Mouse (Mus musculus) layer of hippocampus, adult 2 months (tissue): ENCODE measurements at regions not wholly inside any gene's neighbourhood (a gene's known extent, or its start where the extent isn't known, plus 50 kb on each side); places are given as distances from the start of the nearest gene placed in this dataset.

ENCODE experiments used
- DNase-seq, 2 experiments: peaks; one replicate each; pipeline ENCODE4 v3.0.0; 2022; ENCODE audit warnings: low spot score in 2 of 2
- H3K27ac ChIP-seq: fragments of 200-600 bp; 2 replicates; pipeline ENCODE4 v1.8.1; 2022
- H3K4me3 ChIP-seq: fragments of 200-600 bp; 2 replicates; pipeline ENCODE4 v1.8.1; 2022; ENCODE audit warnings: mild to moderate bottlenecking
- CTCF ChIP-seq: fragments of 200-600 bp; conservative IDR thresholded peaks from 2 replicates; pipeline ENCODE4 v1.8.1; 2022; ENCODE audit warnings: antibody characterized with exemption, mild to moderate bottlenecking, moderate library complexity

- Histone ChIP-seq H3K27ac (no peak overlapping the region), H3K4me3 (no peak overlapping the region)
- TF ChIP-seq CTCF = no peak
- no peak for DNase-seq
Measured at GRCm38 (mm10) chr15:56813876-56814275, 663.5 kb downstream of the Slc22a22 start.

GRCm38 (mm10) chr15:56810151-56810550, 667.3 kb downstream of the Slc22a22 start:
- no peak overlapping the region for H3K4me3 ChIP-seq
- H3K27ac ChIP-seq = no peak overlapping the region
- TF ChIP-seq CTCF = no peak
- DNase-seq = no peak

GRCm38 (mm10) chr15:56807611-56808010, 669.8 kb downstream of the Slc22a22 start:
- H3K4me3 ChIP-seq = no peak overlapping the region
- H3K27ac ChIP-seq = no peak overlapping the region
- DNase-seq = no peak
- TF ChIP-seq CTCF = no peak

- Histone ChIP-seq H3K27ac (no peak overlapping the region), H3K4me3 (no peak overlapping the region)
- no peak for TF ChIP-seq CTCF
- no peak for DNase-seq
Measured at GRCm38 (mm10) chr15:56801933-56802332, 675.5 kb downstream of the Slc22a22 start.

- H3K27ac ChIP-seq = no peak overlapping the region
- no peak for DNase-seq
- no peak for TF ChIP-seq CTCF
- no peak overlapping the region for H3K4me3 ChIP-seq
Measured at GRCm38 (mm10) chr15:56775431-56775830, 702.0 kb downstream of the Slc22a22 start.

- no peak overlapping the region for H3K27ac ChIP-seq
- TF ChIP-seq CTCF = no peak
- H3K4me3 ChIP-seq = no peak overlapping the region
- no peak for DNase-seq
Measured at GRCm38 (mm10) chr15:56774648-56775393, 702.6 kb downstream of the Slc22a22 start.

- Histone ChIP-seq H3K4me3 (no peak overlapping the region), H3K27ac (no peak overlapping the region)
- TF ChIP-seq CTCF = no peak
- peak in 1 of 2 experiments; percentile 1 for DNase-seq
Measured at GRCm38 (mm10) chr15:56766356-56766755, 711.1 kb downstream of the Slc22a22 start.

GRCm38 (mm10) chr15:56764957-56765482, 712.4 kb downstream of the Slc22a22 start:
- no peak for DNase-seq
- no peak for TF ChIP-seq CTCF

GRCm38 (mm10) chr15:56764019-56764418, 713.4 kb downstream of the Slc22a22 start:
- TF ChIP-seq CTCF = no peak
- no peak for DNase-seq
- H3K27ac ChIP-seq = no peak overlapping the region
- H3K4me3 ChIP-seq = no peak overlapping the region

More at GRCm38 (mm10) chr15:56764957-56765482, 712.4 kb downstream of the Slc22a22 start:
- H3K4me3 ChIP-seq = no peak overlapping the region
- H3K27ac ChIP-seq = no peak overlapping the region

- no peak for TF ChIP-seq CTCF
- DNase-seq = no peak
- Histone ChIP-seq H3K4me3 (no peak overlapping the region), H3K27ac (no peak overlapping the region)
Measured at GRCm38 (mm10) chr15:56746698-56747097, 730.7 kb downstream of the Slc22a22 start.

- Histone ChIP-seq H3K27ac (no peak overlapping the region), H3K4me3 (no peak overlapping the region)
- peak; percentile 84 for TF ChIP-seq CTCF
- DNase-seq = peak in 1 of 2 experiments; percentile 20
Measured at GRCm38 (mm10) chr15:56744915-56745314, 732.5 kb downstream of the Slc22a22 start.
